Mouse (Mus musculus) MEL (cell line): Measurements from ENCODE around the gene Hoxc4. TPM values are rescaled to one million over a fixed set of nuclear protein-coding genes. Genes with fewer than 3 reads are reported as not detected.
A peak's percentile ranks its signal among the peaks of the same experiment; 100 is the strongest.

Experiments
- DNase-seq: peaks from one replicate; pipeline ENCODE4 v3.0.0; 2011; ENCODE audit warnings: low read depth, low spot score
- H3K27ac ChIP-seq: 2 replicates; pipeline ENCODE4 v1.5.1; 2012; ENCODE audit warnings: low read depth, mild to moderate bottlenecking, control low read depth, low read length, moderate library complexity; ENCODE audit not compliant: control insufficient read depth
- H3K27me3 ChIP-seq, 2 experiments: fragments of 150-350 bp in 1 of 2; sonication (generic) in 1 of 2; 2 replicates each; pipeline ENCODE4 v1.6.1; 2012; ENCODE audit warnings: low read length in 2 of 2, mild to moderate bottlenecking in 2 of 2, improper control_type of control experiment in 1 of 2, moderate library complexity in 1 of 2; ENCODE audit not compliant: insufficient read depth in 2 of 2, control insufficient read depth in 1 of 2
- H3K36me3 ChIP-seq, 2 experiments: 2 replicates each; pipeline ENCODE4 v1.6.1; 2012 to 2014; ENCODE audit warnings: low read length in 2 of 2, improper control_type of control experiment in 1 of 2, inconsistent platforms in 1 of 2, mild to moderate bottlenecking in 1 of 2; ENCODE audit not compliant: insufficient read depth in 2 of 2, control insufficient read depth in 1 of 2
- H3K4me1 ChIP-seq, 2 experiments: fragments of 150-350 bp in 1 of 2; sonication (generic) in 1 of 2; 2 replicates each; pipeline ENCODE4 v1.6.1; 2012; ENCODE audit warnings: low read length in 2 of 2, improper control_type of control experiment in 1 of 2, mild to moderate bottlenecking in 1 of 2; ENCODE audit not compliant: insufficient read depth in 2 of 2, control insufficient read depth in 1 of 2
- H3K4me3 ChIP-seq, 2 experiments: fragments of 150-350 bp in 1 of 2; sonication (generic) in 1 of 2; 2 replicates each; pipeline ENCODE4 v1.5.1; 2012; ENCODE audit warnings: low read depth in 2 of 2, low read length in 2 of 2, mild to moderate bottlenecking in 2 of 2, moderate library complexity in 2 of 2, control low read depth in 1 of 2, improper control_type of control experiment in 1 of 2; ENCODE audit not compliant: control insufficient read depth in 1 of 2, insufficient read depth in 1 of 2
- H3K79me2 ChIP-seq: 2 replicates; pipeline ENCODE4 v1.6.1; 2012; ENCODE audit warnings: mild to moderate bottlenecking, low read length, moderate library complexity; ENCODE audit not compliant: control insufficient read depth, poor library complexity, insufficient read depth
- H3K9ac ChIP-seq: 2 replicates; pipeline ENCODE4 v1.6.1; 2012; ENCODE audit warnings: low read depth, mild to moderate bottlenecking, control low read depth, low read length, moderate library complexity; ENCODE audit not compliant: control insufficient read depth, poor library complexity, severe bottlenecking
- H3K9me3 ChIP-seq: fragments of 150-350 bp; sonication (generic); replicated peaks from 2 replicates; pipeline ENCODE4 v1.6.1; 2012; ENCODE audit warnings: mild to moderate bottlenecking, low read length, improper control_type of control experiment, moderate library complexity; ENCODE audit not compliant: insufficient read depth
- BHLHE40 ChIP-seq: IDR thresholded peaks from 2 replicates; pipeline ENCODE4 v1.6.1; 2012; ENCODE audit warnings: low read depth, mild to moderate bottlenecking, inconsistent platforms, low read length, improper control_type of control experiment, borderline replicate concordance
- ELF1 ChIP-seq: IDR thresholded peaks from 2 replicates; pipeline ENCODE4 v1.6.1; 2014; ENCODE audit warnings: low read depth, mild to moderate bottlenecking, inconsistent platforms, low read length, improper control_type of control experiment, moderate library complexity
- EP300 ChIP-seq, 2 experiments: IDR thresholded peaks; 2 replicates each; pipeline ENCODE4 v1.6.1; 2011; ENCODE audit warnings: improper control_type of control experiment in 2 of 2, low read length in 2 of 2, low read depth in 1 of 2, mild to moderate bottlenecking in 1 of 2
- ETS1 ChIP-seq: IDR thresholded peaks from 2 replicates; pipeline ENCODE4 v1.6.1; 2012; ENCODE audit warnings: low read depth, mild to moderate bottlenecking, inconsistent platforms, low read length, improper control_type of control experiment, moderate library complexity
- GABPA ChIP-seq: IDR thresholded peaks from 2 replicates; pipeline ENCODE4 v1.6.1; 2012; ENCODE audit warnings: low read depth, mild to moderate bottlenecking, inconsistent platforms, low read length, improper control_type of control experiment, moderate library complexity
- HCFC1 ChIP-seq: IDR thresholded peaks from 2 replicates; pipeline ENCODE4 v1.6.1; 2012; ENCODE audit warnings: low read depth, mild to moderate bottlenecking, inconsistent platforms, low read length, improper control_type of control experiment, moderate library complexity
- KAT2A ChIP-seq: conservative IDR thresholded peaks from 2 replicates; pipeline ENCODE4 v1.6.1; 2012; ENCODE audit warnings: low read depth, low read length, improper control_type of control experiment, inconsistent platforms
- MAFK ChIP-seq: IDR thresholded peaks from 2 replicates; pipeline ENCODE4 v1.6.1; 2011; ENCODE audit warnings: low read depth, mild to moderate bottlenecking, low read length, improper control_type of control experiment, borderline replicate concordance
- MAX ChIP-seq: IDR thresholded peaks from 2 replicates; pipeline ENCODE4 v1.6.1; 2011; ENCODE audit warnings: low read length, improper control_type of control experiment
- MYB ChIP-seq: IDR thresholded peaks from 2 replicates; pipeline ENCODE4 v1.6.1; 2011; ENCODE audit warnings: mild to moderate bottlenecking, low read depth, low read length, improper control_type of control experiment
- NELFE ChIP-seq: IDR thresholded peaks from 2 replicates; pipeline ENCODE4 v1.6.1; 2011; ENCODE audit warnings: low read depth, low read length, improper control_type of control experiment
- POLR2A ChIP-seq, 2 experiments: IDR thresholded peaks; 2 replicates each; pipeline ENCODE4 v1.6.1; 2011 to 2012; ENCODE audit warnings: low read length in 2 of 2, mild to moderate bottlenecking in 2 of 2, control low read depth in 1 of 2, improper control_type of control experiment in 1 of 2, low read depth in 1 of 2, moderate library complexity in 1 of 2; ENCODE audit not compliant: control insufficient read depth in 1 of 2, insufficient read depth in 1 of 2, poor library complexity in 1 of 2
- POLR2AphosphoS2 ChIP-seq: IDR thresholded peaks from 2 replicates; pipeline ENCODE4 v1.6.1; 2011; ENCODE audit warnings: low read length, improper control_type of control experiment
- RCOR1 ChIP-seq: IDR thresholded peaks from 2 replicates; pipeline ENCODE4 v1.6.1; 2012; ENCODE audit warnings: low read depth, mild to moderate bottlenecking, inconsistent platforms, low read length, improper control_type of control experiment
- SMC3 ChIP-seq: IDR thresholded peaks from 2 replicates; pipeline ENCODE4 v1.6.1; 2011; ENCODE audit warnings: low read depth, low read length, improper control_type of control experiment
- UBTF ChIP-seq: IDR thresholded peaks from 2 replicates; pipeline ENCODE4 v1.6.1; 2012; ENCODE audit warnings: low read depth, mild to moderate bottlenecking, inconsistent platforms, low read length, improper control_type of control experiment, moderate library complexity, borderline replicate concordance; ENCODE audit not compliant: insufficient read depth
- USF1 ChIP-seq: IDR thresholded peaks from 2 replicates; pipeline ENCODE4 v1.6.1; 2014; ENCODE audit warnings: low read depth, mild to moderate bottlenecking, inconsistent platforms, low read length, improper control_type of control experiment, moderate library complexity
- ZC3H11A ChIP-seq: IDR thresholded peaks from 2 replicates; pipeline ENCODE4 v1.6.1; 2012; ENCODE audit warnings: low read depth, mild to moderate bottlenecking, inconsistent platforms, low read length, improper control_type of control experiment
- ZKSCAN1 ChIP-seq: IDR thresholded peaks from 2 replicates; pipeline ENCODE4 v1.6.1; 2012; ENCODE audit warnings: low read depth, mild to moderate bottlenecking, inconsistent platforms, low read length, improper control_type of control experiment, moderate library complexity
- ZNF384 ChIP-seq: IDR thresholded peaks from 2 replicates; pipeline ENCODE4 v1.6.1; 2012; ENCODE audit warnings: low read depth, mild to moderate bottlenecking, inconsistent platforms, low read length, improper control_type of control experiment
- polyA plus RNA-seq, 2 experiments: library from polyadenylated mRNA; stranded (reverse) in 1 of 2; unstranded in 1 of 2; fragments of >175 nt in 1 of 2; fragments of >200 nt in 1 of 2; gene quantifications; 2 replicates each; pipeline versions ENCODE4 v1.2.1 to v1.2.4; 2012; ENCODE audit warnings: low replicate concordance in 2 of 2, low read depth in 1 of 2; ENCODE audit not compliant: insufficient read length in 2 of 2, insufficient read depth in 1 of 2, missing spikeins in 1 of 2
- total RNA-seq: library from RNA; depleted of rRNA; stranded (reverse); fragments of 300-350 nt; gene quantifications from 2 replicates; pipeline ENCODE4 v1.2.3, GENCODE M21; 2012

Gene Hoxc4
- total and polyA plus RNA-seq, 3 experiments, result 2.6 to 9.4 TPM; not detected in 1

DNA sequence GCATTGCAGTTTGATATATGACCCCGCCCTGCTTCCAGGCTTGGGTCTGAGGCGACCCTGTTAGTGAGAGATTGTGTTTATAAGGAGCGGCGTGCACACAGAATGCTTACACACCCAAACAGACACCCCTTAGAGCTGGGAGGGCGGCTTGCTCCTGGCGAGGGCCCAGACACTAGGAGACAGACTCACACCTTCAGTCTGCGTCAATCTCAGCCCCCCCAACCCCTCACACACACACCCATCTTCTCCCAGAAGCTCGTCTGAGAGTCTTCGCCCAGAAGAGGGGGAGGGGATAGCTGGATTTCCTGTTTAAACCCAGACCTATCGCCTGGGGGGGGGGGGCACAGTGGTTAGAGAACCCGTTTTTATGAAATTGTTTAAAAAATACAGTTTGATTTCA, 18.8 kb upstream of the Hoxc4 start (continued):
- TF ChIP-seq RCOR1 (peak; percentile 51; the same call in 1 of the 2 replicates), HCFC1 (peak; percentile 41; the same call in 1 of the 2 replicates), MAX (no peak), SMC3 (no peak), ZNF384 (no peak), USF1 (no peak), POLR2AphosphoS2 (no peak)
- TF ChIP-seq, all 39 proteins: peak for 12

DNA sequence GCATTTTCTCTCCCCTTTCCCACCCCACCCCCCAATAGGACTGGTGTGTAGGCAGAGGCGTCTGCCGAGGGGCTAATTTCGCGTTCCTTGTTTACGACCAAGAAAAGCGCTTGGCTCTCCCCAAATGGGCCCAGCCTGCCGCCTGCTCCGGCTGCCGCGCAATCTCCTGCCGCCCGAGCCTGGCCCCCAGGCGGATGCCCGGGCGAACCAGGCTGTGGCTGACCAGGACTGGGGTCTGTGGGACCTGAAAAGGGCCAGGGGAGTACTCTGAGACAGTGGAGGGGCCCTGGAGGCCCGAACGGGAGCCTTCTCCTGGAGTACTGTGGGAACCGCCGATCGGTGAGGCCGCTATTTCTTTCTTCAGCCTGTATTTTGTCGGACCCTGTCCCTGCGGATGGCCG, 18.2 kb upstream of the Hoxc4 start:
- DNase-seq, result peak; percentile 79
- Histone ChIP-seq H3K9me3 (no peaks in the 10 kb centered on the region), H3K4me1 (peaks cover 15 to 34% of the 10 kb centered on the region in 2 experiments), H3K27me3 (no peaks in the 10 kb centered on the region), H3K4me3 (peak overlapping the region; percentile 60 to 68), H3K9ac (peak overlapping the region; percentile 98), H3K79me2 (peaks cover 27% of the 10 kb centered on the region), H3K36me3 (peaks cover 0 to 31% of the 10 kb centered on the region in 2 experiments; a peak in 2 of 4 replicates), H3K27ac (peak overlapping the region; percentile 99)
- no peak for TF ChIP-seq SMC3
- TF ChIP-seq UBTF, result peak; percentile 88; the same call in 1 of the 2 replicates
- 0 out of 2 replicates have a peak, but pooled peaks have one; percentile 22 for TF ChIP-seq KAT2A
- no peak for TF ChIP-seq BHLHE40
- peak; percentile 6; the same call in 1 of the 2 replicates for TF ChIP-seq ELF1
- TF ChIP-seq POLR2AphosphoS2, result no peak
- 0 out of 2 replicates have a peak, but pooled peaks have one; percentile 19 for TF ChIP-seq ZKSCAN1
- peak in 1 of 2 experiments; percentile 40; a peak in 2 of 4 replicates for TF ChIP-seq POLR2A (IDR thresholded peaks at IDR 0.05; ENCODE audit: control insufficient read depth in 1 of 2, insufficient read depth in 1 of 2, low read depth in 1 of 2, low read length in 2 of 2, poor library complexity in 1 of 2)
- TF ChIP-seq MYB, result peak; percentile 29; the same call in 1 of the 2 replicates
- TF ChIP-seq HCFC1, result peak; percentile 6; the same call in 1 of the 2 replicates
- no peak for TF ChIP-seq ETS1
- no peak for TF ChIP-seq GABPA
- TF ChIP-seq ZC3H11A, result 0 out of 2 replicates have a peak, but pooled peaks have one; percentile 3
- TF ChIP-seq MAFK, result no peak
- TF ChIP-seq RCOR1, result 0 out of 2 replicates have a peak, but pooled peaks have one; percentile 44
- TF ChIP-seq NELFE, result peak; percentile 35; the same call in 1 of the 2 replicates
- TF ChIP-seq EP300 (IDR thresholded peaks at IDR 0.05; ENCODE audit: low read depth in 1 of 2, low read length in 2 of 2), result peak; percentile 11 to 20; a peak in 1 of 4 replicates
